Mouse (Mus musculus): ENCODE measurements around the gene Smchd1. TPM values are rescaled to one million over a fixed set of nuclear protein-coding genes. Genes with fewer than 3 reads are reported as not detected.
"Not testable (repeated sequence)": the region's sequence is repeated elsewhere in the genome, so short reads cannot be mapped to it uniquely, and the experiment has no call there.

The Smchd1 gene
- total RNA-seq, 2 experiments from 2014 or later: 9.4 to 9.5 TPM

DNA sequence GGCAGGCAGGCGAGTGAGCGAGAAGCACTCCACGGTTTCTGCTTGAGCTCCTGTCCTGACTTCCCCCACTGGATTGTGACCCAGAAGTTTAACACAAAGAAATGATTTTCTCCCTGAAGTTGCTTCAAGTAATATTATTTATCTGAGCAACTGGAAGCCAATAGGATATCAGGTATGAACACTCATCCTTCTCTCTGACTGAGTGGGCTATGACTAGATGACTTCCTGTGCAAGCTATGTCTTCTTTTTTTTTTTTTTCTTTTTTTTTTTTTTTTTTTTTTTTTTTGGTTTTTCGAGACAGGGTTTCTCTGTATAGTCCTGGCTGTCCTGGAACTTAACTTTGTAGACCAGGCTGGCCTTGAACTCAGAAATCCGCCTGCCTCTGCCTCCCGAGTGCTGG lies 17.8 kb downstream of the Smchd1 start:
- DNase-seq; intact Hi-C loops (cut with DNase I): not testable (repeated sequence)

DNA sequence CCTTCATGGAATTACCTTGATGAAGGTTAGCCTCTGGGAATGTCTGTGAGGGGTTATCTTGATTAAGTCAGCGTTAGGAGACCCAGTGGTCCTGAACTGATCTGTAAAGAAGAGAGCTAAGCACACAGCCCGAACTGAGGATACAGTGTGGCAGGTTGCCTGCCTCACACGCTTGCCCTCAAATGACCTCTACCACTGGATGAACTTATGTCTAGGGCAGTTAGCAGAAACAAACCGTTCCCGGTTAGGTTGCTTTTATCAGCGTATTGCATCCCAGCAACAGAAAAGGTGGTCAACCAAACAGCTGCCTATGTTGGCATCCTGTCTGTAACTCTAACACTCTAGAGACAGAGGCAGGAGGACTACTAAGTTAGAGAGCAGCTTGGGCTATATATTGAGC lies 30.0 kb downstream of the Smchd1 start:
- DNase-seq: no peak
- intact Hi-C loops (cut with DNase I): no loop called here

- intact Hi-C loops (cut with DNase I): no loop called here
- no peak for DNase-seq
Observed at GRCm38 (mm10) chr17:71444718-71445117, 30.4 kb downstream of the Smchd1 start.

GRCm38 (mm10) chr17:71444126-71444525 lies 31.0 kb downstream of the Smchd1 start:
- no peak for DNase-seq
- intact Hi-C loops (cut with DNase I): no loop called here

- intact Hi-C loops (cut with DNase I): no loop called here
- no peak for DNase-seq
Observed at GRCm38 (mm10) chr17:71443273-71443672, 31.9 kb downstream of the Smchd1 start.

DNA sequence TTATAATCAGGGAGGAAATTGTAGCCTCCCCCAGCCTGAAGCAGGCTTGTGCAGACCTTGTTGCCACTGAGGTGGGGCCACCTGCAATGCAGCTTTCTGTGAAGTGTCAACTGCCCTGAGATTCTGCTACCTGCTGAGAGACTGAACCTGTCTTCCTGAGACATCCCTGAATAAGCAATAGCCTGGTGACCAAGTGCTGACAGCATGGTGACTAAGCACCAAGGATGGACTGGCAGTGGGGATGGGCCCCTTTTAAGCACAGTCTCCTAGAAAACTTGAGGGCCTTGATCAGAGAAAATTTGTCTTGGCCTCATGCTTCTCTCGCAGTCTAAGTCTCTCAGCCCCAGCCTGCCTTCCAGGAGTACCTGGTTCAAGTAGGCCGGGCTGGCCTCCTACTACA lies 52.6 kb downstream of the Smchd1 start:
- intact Hi-C loops (cut with DNase I); DNase-seq: not testable (repeated sequence)

- DNase-seq; intact Hi-C loops (cut with DNase I): not testable (repeated sequence)
Observed at GRCm38 (mm10) chr17:71419448-71419847, 55.7 kb downstream of the Smchd1 start.

GRCm38 (mm10) chr17:71417008-71417407 lies 58.1 kb downstream of the Smchd1 start:
- intact Hi-C loops (cut with DNase I): no loop called here
- DNase-seq: no peak

DNA sequence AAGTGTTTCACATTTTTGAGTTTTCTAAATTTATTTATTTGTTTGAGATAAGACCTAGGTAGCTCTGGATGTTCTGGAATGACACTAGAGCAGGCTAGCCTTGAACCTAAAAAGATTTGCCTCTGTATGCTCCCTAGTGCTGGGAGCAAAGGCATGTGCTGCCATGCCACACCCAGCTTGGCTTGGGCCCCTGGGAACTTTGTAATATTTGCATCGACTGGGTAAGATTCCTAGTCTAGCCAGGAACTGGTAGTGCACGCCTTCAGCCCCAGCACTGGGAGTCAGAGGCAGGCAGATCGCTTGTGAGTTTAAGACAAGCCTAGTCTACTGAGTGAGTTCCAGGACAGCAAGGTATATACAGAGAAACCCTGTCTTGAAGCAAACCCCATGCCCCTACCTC lies 87.7 kb downstream of the Smchd1 start:
- no peak for DNase-seq
- intact Hi-C loops (cut with DNase I): no loop called here

DNA sequence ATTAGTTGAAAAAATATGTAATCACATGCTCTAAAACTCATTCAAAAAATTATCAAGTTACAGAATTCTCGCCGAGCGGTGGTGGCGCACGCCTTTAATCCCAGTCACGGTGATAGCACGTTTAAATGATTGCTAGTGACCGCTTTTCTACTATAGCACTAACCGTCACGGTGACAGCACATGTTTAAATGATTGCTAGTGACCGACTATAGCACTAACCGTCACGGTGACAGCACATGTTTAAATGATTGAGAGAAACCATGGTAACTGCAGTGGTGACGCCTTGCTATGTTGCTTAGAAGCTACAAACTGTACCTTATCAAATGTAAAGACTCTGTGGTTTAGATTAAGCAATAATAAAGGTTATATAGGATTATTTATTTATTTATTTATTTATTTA lies 94.8 kb downstream of the Smchd1 start:
- DNase-seq: no peak
- intact Hi-C loops (cut with DNase I): no loop called here

GRCm38 (mm10) chr17:71377901-71378300 lies 97.2 kb downstream of the Smchd1 start:
- DNase-seq: no peak
- intact Hi-C loops (cut with DNase I): no loop called here

- intact Hi-C loops (cut with DNase I): no loop called here
Observed at GRCm38 (mm10) chr17:71355526-71355925, 119.6 kb downstream of the Smchd1 start.

DNA sequence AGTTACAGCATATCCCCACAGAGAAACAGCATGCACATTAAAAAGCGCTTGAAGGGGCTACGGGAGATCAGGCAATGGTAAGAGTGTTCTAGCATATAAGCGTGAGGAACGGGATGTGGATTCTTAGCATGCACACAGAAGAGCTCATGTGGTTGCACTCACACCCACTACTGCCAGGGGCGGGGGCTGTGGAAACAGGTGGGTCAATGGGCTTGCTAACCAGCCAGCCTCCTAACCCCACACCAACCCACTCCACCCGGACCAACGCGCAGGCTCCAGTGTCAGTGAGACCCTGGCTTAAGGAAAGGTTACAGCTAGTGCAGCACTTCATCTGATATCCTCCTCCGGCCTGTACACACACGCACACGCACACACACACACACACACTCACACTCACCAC lies 120.9 kb downstream of the Smchd1 start:
- intact Hi-C loops (cut with DNase I): no loop called here
- no peak for DNase-seq

More at GRCm38 (mm10) chr17:71355526-71355925, 119.6 kb downstream of the Smchd1 start:
- no peak for DNase-seq

DNA sequence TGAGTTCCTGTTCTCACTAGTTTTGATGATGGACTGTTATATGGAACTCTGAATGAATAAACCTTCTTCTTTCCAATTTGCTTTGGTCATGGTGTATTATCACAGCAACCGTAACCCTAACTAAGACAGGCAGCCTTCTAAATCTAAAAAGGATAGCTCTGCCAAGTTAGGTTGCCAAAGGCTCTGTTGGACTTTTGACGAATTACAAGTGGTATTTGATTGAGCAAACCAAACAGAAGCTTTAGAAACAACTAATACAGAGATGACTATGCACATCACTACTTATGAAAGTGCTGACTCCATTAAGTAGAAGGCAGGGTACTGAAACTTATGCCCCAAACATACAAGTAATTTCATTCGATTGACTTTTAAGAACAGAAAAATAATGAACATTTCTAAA lies 127.0 kb downstream of the Smchd1 start:
- DNase-seq: no peak
- intact Hi-C loops (cut with DNase I): no loop called here

DNA sequence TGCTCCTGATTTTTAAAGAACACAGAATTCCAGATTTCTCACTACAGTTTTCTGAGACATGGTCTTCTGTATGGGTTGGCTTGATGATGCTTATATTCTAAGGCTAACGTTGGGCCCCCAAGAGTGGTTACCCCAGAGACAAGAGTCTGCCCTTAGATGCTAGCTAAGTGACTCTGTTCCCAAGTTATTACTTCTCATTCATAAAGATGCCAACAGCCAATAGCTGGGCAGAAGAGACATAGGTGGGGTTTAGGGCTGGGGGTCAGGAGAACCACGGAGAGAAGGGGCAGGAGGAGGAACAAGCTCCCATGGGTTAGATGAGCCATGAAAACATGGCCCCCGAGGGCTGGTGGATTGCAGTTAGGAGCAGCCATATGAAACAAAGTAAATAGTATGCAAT lies 133.1 kb downstream of the Smchd1 start:
- no peak for DNase-seq
- intact Hi-C loops (cut with DNase I): no loop called here

DNA sequence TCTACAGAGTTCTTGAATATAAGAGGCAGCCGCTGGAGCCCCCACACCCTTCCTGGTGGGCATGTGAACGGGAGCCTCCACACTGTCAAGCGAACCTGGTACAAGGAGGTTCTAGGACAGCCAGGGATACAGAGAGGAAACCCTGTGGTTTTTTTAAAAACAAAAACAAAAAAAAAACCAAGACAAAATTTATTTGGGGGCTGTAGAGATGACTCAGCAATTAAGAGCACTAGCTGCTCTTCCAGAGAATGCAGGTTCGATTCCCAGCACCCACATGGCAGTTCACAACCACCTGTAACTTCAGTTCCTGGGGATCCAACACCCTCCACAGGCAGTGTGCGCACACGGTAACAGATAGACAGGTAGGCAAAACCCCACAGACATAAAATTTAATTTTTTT lies 136.5 kb downstream of the Smchd1 start:
- intact Hi-C loops (cut with DNase I): no loop called here
- no peak for DNase-seq

DNA sequence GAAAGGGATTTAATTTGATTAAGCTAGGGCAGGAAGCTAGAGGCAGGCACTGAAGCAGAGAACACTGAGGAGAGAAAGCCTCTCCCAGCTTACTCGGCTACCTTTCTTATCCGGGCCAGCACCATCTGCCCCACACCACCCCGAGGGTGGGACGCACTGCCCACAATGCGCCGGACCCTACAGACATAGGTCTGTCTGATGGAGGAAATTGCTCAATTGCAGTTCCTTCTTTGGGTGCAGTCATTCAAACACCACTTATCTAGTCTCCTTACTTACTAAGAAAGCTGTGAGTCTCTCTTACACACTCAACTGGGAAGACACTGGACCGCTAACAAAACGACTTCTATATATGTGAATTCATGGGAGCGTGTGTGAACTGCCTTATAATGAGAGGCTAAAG lies 137.6 kb downstream of the Smchd1 start:
- DNase-seq: no peak

GRCm38 (mm10) chr17:71336421-71336820 lies 138.7 kb downstream of the Smchd1 start:
- no peak for DNase-seq
- intact Hi-C loops (cut with DNase I): no loop called here

More for the DNA sequence above, 137.6 kb downstream of the Smchd1 start:
- intact Hi-C loops (cut with DNase I): no loop called here

GRCm38 (mm10) chr17:71332298-71332697 lies 142.8 kb downstream of the Smchd1 start:
- DNase-seq: no peak
- intact Hi-C loops (cut with DNase I): no loop called here

DNA sequence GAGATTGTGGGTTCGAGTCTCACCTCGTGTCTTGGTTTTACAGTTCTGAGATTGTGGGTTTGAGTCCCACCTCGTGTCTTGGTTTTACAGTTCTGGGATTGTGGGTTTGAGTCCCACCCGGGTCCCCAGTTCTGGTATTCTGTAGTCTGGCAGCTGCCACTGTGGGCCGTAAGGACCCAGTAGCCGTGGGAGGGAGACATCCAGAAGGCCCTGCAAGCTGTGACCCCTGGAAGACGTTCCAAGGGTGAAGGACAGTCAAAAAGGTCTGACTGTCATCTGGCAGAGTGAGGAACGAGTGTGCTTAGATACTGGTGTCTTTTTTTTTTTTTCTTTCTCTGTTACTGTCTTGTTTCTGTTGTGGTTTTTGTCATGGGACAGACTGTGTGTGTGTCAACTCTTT lies 154.4 kb downstream of the Smchd1 start:
- intact Hi-C loops (cut with DNase I); DNase-seq: not testable (repeated sequence)

DNA sequence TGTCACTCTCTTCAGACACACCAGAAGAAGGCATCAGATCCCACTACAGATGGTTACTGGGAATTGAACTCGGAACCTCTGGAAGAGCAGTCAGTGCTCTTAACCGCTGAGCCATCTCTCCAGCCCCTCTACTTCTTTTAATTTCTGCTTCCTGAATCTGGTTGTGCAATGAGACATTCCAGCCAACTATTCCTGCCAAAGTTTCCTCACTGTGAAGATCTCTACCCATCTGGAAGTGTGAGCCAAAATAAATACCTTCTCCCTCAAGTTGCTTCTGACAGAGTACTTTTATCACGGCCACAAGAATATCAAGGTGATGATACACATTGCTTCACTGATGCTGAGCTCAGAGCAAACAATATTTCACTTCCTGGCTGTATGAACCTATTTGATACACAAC lies 155.8 kb downstream of the Smchd1 start:
- intact Hi-C loops (cut with DNase I): no loop called here

GRCm38 (mm10) chr17:71317571-71317970 lies 157.6 kb downstream of the Smchd1 start:
- intact Hi-C loops (cut with DNase I): no loop called here
- DNase-seq: no peak

More for the DNA sequence above, 155.8 kb downstream of the Smchd1 start:
- DNase-seq: no peak

DNA sequence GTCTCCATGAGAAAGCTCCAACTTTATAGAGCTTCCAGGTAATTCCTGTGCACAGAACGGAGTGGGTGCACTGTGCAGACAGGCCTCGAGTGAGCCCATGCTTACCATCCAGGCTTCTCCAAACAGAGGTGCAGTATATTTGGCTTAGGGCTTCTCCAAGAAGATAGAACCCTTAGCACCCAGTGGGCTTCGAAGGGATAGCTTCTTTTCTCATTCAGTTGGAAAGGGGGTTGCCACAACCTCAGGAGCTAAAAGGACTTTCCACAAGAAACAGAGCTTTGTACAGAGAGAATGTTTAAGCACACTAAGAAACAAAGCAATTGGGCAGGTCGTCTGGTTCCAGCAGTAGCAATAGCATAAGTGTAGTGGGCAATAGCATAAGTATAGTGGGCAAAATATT lies 160.8 kb downstream of the Smchd1 start:
- intact Hi-C loops (cut with DNase I): no loop called here
- no peak for DNase-seq
